Mouse (Mus musculus) liver, postnatal 0 days (tissue): ENCODE measurements around the gene Tiam1.

Experiments
- CTCF ChIP-seq: sonication (generic); IDR thresholded peaks from 2 replicates; pipeline ENCODE4 v1.5.1; 2016; ENCODE audit warnings: antibody characterized with exemption, low read depth
- EP300 ChIP-seq: IDR thresholded peaks from 2 replicates; pipeline ENCODE4 v1.6.1; 2016; ENCODE audit warnings: antibody characterized with exemption, low read depth, mild to moderate bottlenecking

DNA sequence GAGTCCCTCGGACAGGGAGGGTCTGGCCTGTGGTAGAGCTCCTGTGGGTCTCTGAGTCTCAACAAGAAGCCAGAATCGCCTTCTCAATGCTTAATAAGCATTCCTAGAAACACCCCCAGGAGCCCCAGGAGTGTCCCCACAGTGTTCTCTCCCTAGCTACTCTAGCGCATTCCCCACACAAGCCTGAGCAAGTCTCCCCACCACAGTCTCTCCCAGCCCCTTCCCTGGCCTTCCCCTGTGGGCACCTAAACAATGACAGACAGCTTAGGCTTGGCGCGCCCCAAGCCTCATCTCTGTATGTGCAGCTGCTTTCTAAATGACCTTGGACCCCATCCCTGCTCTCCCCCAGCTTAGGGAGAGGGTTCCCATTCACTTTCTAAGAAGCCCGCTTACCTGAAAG lies 7.3 kb upstream of the Tiam1 start:
- TF ChIP-seq CTCF (no peak), EP300 (no peak)
